Mouse (Mus musculus) ovary, postnatal 14 days (tissue): Measurements from ENCODE around the gene Slc47a2.
"Not testable (repeated sequence)": the region's sequence is repeated elsewhere in the genome, so short reads cannot be mapped to it uniquely, and the experiment has no call there.

Experiments used
- DNase-seq: peaks from one replicate; pipeline ENCODE4 v3.0.0; 2022; ENCODE audit warnings: low spot score

Slc47a2 gene

DNA sequence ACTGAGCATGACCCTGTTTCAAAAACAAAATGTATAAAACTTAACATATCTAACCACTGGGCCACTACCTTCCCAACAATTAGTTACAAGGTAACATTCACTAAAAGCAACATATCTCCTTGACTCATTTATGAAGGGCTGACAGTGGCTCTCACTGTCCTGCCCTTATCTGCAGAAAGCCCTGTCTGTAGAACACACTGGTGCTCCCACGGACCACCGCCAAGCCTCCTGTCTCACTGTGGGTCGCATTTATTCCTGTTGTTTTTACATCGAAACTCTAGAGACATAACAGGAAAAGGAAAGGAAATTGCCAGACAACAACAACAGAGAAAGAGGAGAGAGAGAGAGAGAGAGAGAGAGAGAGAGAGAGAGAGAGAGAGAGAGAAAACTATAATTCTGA is 1.4 kb downstream of the Slc47a2 start:
- DNase-seq: no peak

DNA sequence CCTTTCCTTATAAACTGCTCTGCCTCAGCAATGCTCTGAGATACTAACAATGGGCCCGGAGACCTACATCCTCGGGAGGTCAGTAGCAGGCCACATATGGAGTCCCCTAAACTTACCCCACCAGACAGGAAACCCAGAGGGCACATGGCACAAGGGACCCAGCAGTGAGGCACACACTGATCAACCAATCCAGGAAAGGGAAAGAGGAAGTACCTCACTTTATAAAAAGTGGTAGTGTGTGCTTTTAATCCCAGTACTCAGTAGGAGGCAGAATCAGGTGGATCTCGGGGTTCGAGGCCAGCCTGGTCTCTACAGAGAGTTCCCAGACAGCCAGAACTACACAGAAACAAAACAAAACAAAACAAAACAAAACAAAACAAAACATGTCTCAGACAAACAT is 2.3 kb downstream of the Slc47a2 start:
- no peak for DNase-seq

DNA sequence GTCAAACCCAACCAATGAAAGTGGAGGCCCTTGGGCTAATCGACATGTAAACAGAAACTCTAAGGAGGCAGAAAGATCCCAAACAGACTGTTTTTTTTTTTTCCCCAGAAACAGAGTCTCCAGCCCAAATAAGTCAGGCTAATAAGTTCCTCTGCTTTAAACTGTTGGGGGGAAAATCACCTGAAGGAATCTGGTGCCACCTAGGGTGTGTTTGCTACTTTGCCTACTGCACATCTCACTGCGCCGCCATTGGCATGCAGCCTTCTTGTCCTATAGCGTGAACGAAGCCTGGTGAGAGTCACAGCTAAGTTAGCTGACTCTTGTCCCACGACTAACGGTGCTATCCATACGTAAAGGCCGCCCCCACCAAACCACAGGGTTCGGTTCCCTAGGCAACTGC is 5.1 kb downstream of the Slc47a2 start:
- DNase-seq: no peak

DNA sequence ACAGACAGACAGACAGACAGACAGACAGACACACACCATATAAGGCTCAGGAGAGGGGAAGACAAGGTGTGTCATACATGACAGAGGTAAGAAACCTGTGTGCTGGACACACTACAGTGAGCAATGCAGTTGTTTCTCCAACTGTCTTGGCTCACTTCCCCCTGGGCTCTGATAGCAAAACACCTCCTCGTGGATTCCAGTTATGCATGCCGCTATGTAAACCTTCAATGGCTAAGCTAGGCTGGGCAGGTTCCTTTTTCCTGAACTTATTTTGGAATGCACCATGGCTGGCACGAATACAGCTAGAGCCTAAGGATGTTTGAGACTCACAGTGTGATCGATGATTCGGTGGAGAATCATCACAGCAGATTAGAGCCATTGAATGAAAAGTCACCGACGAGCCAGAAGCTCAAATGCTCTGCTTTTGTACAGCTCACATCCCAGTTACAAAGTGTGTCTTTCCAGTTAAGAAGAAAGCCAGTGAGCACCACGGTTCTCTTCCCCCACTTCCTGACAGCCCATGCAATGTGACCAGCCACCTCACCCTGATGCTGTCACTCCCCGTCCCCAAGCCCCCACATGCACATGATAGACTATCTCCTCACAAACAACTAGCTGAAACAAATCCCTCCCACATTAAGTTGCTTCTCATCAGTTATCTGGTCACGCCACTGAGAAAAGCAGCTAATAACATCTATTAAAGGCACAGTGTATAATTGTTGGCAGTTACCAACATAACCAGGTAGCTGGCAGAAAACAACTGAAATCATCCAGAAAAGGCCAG is 21.6 kb downstream of the Slc47a2 start:
- DNase-seq: no peak

DNA sequence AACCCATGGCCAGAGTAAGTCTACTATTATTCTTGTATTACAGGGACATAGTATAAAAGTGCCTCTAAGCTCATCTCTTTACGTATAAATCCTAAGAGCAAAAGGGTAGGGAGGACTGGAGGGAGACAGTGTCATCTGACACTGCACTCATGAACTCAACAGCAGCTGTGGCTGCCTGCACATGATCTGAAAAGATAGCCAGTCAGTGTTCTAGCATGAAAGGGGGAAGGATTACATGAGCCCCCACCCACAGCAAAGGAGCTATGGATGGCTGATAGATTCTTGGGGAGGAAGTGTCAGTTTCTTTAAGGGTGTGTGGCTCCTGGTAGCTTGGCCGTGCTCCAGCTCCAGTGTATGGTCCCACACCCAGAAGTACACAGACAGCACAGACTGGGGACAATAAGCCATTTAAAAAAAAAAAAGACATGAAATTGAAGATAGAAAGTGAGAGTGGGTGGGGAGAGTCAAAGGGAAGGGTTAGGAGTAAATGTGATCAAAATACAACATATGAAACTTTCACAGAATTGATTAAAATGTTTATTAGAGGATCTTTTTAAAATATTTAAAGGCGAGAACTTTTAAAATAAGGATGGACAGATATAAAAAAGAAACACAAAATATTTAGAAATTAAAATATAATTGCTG is 22.6 kb downstream of the Slc47a2 start:
- DNase-seq: no peak

DNA sequence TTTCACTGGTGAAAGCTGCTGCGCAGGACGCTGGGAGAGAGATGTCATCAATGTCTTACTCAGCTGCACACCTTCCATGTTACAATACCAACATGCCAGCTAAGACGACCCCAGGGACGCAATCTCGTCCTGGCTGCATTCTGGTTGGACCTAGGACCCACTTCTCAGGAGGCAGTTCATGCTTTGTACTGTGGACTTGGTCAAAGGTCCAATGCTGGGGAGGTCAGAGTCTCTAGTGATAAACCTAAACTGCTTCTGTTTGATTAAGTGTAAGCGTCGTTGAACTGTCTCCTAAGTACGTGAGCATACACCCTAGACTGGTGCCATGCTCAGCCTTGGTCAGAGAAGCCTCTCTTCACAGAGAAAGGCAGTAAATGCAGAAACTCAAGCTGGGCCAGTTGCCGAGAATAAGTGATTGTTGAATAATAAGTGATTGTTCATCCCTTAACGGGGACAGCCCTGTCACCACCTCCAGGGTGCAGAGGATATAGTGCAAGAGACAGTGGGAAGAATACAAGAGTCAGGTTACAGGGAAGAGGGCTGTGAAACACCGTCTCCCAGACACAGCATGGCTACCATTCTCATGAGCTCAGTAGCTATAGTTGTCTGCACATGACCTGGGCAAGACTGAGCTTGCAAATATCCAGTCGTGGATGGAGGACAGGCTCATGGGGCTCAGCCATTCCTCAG is 23.3 kb downstream of the Slc47a2 start:
- DNase-seq: no peak

DNA sequence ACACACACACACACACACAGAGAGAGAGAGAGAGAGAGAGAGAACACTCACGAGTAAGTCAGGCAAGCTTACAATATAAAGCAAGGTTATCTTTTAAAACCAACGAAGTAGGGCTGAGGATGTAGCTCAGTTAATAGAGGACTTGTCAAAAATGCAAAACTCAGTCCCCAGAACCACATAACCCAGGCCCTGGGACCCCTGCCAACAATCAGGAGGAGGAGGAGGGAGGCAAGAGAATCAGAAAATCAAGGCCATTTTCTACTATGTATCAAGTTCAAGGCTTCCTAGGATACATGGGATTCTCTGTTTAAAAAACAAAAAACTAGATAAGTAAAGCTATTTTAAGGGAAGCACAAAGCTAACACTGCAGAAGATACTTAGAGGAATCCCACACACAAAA is 25.8 kb downstream of the Slc47a2 start:
- no peak for DNase-seq

DNA sequence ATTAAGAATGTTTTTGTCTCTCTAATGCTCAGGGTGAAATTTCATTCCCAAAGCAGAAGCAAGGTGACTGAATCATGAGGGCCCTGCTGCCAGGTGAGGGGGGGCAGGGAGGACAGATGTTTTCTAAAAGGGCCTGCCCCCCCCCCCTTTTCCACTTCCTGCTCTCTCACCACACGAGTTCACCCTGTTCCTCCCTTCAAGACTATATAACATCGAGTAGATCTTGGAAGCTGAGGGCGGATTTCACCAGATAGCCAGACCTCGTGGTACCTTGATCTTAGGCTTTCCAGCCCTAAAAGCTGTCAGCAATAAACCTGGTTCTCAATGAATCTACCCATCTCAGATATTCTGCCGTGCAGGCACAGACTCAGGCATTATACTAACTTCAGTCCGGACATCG is 32.3 kb downstream of the Slc47a2 start:
- DNase-seq: no peak

DNA sequence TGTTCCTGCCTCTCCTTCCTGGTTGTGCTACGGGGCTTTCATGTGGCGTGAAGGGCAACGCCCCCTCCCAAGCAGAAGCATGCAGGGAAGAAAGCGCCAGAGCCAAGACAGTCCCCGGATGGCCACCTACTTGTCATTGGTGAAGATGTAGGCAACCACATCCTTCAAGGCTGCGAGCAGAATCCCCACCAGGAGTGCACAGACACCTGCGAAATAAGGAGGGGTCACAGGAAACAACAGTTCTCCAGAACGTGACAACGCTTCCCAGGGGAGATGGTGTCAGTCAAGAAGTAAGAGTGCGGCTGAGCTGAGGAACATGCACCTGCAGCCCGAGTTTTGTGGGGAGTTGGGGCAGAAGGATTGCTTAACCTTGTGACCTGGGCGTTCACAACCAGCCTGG is 32.8 kb downstream of the Slc47a2 start:
- DNase-seq: no peak

DNA sequence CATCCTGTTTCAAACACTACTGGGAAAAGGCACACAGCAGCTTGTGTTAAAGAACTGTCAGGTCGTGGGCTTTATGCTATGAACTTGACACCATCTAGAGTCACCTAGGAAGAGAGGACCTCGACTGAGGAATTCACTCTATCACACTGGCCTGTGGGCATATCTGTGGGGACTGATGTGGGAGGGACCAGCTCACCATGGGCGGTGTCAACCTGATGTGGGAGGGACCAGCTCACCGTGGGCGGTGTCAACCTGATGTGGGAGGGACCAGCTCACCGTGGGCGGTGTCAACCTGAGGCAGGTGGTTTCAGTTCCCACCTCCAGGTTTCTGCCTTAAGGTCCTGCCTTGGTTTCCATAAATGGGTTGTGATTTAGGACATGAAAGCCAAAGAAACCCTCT is 34.9 kb downstream of the Slc47a2 start:
- DNase-seq: no peak

DNA sequence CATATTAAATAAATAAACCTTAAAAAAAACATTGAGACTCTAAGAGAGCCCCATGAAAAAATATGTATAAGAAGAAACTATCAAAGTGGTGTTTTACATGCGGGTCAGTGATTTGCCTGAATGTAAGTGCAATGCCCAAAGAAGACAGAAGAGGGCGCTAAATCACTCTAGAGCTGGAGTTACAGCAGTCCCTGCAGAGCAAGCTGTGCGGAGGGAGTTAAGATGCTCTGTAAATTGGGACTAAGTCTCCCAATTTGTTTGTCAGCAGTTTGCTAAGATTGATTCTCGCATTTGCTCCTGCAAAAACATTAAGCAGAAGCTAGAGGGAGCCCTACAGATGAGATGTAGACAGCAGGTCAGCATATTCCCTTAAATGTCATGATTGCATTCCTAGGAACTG is 37.3 kb downstream of the Slc47a2 start:
- no peak for DNase-seq

DNA sequence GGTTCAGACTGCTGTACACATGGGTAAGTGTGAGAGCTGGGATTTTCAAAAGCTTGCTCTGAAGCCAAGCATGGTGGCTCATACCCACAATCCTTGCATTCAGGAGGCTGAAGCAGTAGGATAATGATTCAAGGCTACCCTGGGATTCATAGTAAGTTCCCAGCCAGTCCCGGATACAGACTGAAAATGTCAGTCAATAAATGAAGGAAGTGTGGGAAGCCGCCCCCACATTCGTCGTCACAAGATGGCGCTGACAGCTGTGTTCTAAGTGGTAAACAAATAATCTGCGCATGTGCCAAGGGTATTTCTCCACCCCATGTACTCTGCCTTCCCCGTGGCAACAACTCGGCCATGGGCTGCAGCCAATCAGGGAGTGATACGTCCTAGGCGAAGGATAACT is 38.1 kb downstream of the Slc47a2 start:
- DNase-seq: not testable (repeated sequence)

DNA sequence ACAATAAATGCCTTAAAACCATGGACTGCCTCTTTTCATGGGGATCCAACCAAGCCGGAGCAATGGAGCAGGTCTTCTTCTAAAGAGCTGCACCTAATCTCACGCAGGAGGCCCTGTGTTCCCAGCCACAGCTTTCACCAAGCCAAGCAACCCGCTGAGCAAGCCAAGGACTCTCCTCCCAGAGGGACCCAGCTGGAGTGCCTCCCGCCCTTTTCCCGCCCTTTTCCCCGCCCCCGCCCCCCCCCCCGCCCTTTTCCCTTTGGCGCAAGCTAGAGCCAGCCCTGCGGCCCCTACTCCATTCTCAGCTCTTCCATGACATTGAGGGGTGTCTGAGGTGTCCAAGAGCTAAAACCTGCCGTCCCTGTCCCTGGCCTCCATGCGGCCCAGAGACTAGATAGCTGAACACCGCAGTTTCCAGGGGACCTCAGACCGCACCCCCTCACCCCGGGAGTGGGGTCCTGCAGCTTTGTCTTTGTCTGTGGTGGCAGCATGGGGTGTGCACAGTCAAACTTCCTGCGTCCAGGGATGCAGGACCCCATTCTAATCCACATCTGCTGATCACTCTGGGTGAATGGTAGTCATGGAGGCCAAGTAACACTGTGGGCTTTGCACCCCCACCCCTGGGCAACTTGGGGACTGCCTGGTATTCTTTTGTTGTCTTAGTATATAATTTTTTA is 41.8 kb downstream of the Slc47a2 start:
- no peak for DNase-seq

DNA sequence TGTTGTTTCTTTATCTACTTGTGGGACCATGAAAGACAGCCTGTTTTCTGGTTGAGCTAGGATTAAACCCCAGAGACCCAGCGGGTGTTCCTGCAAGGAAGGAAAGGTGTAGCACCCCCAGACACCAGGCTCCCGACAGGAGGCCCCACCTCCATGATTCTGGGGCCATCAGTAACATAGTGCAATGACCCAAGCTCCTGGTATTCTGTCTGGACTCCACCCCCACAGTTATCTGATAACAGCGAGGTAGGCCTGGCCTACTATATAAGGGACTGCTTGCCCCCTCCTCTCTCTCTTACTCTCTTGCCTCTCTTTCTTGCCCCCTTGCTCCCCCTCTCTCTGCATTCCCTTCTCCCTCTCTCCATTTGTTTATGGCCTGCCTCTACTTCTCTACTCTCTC is 42.5 kb downstream of the Slc47a2 start:
- DNase-seq: no peak

DNA sequence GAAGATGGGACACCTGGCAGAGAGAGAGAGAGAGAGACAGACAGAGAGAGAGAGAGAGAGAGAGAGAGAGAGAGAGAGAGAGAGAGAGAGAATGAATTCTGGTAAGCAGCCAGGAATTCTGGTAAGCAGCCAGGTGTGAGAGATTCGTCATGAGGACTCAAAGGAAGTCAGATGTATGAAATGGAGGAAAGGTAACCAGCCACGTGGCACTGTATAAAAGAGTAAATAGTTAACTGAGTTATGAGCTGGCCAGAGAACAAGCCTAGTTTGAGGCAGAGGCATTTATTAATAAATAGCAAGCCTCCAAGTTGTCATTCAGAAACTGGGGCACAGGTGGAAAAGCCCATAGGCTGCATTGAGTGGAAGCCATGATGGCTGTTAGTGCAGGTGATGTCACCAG is 44.8 kb downstream of the Slc47a2 start:
- DNase-seq: no peak

DNA sequence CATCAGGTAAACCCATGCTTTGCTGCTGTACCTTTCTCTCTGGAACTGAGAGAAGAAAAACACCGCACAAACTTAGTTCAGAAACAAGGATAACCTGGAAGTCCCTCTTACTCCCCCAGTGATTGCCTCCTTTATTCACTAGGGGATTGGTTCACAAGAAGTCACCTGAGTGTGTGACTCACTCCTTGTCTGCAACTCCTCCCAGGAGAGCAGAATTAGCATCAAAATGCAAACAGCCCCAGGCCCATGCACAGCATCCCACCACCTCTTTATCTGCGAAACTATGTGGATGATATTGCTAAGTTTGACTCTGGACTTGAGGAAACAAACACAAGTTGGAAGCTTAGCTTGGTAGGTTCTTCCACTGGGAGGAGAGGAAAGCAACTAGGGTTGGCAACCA is 45.3 kb downstream of the Slc47a2 start:
- DNase-seq: no peak

DNA sequence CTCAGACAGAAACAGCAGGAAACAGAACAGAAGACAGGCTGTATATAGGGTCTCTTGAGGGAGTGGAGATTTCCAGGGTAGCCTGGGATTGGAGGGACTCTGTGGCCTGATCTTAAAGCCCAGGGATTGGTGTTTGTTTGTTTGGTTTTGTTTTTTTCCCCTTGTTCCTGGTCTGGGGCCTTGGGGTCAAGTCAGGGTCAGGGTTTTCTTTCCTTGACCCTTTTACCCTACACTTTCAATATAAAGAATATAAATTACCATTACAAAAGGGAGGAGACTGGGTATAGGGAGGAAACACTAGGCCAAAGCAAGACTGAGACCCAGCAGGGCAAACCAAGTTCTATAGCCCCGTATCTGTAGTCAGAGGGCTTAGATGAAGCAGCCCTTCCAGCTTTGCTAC is 46.1 kb downstream of the Slc47a2 start:
- DNase-seq: no peak

DNA sequence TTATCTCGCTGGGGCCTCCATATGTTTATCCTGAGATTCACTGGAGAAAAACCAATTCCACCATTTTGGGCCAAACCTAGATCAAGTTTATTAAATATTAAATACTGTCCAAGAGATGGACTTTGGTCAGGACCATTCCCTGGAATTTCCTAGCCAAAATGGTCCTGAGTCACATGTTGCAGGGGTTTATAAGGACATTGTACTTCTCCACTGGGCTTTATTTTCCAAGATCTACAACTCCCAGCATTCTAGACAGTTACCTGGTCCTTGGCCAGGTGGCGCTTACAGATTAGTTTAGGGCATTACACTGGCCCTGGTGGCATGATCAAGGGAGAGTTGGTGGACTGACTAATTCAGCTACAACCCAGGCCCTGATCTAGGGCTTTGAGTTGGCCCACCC is 47.1 kb downstream of the Slc47a2 start:
- DNase-seq: no peak

DNA sequence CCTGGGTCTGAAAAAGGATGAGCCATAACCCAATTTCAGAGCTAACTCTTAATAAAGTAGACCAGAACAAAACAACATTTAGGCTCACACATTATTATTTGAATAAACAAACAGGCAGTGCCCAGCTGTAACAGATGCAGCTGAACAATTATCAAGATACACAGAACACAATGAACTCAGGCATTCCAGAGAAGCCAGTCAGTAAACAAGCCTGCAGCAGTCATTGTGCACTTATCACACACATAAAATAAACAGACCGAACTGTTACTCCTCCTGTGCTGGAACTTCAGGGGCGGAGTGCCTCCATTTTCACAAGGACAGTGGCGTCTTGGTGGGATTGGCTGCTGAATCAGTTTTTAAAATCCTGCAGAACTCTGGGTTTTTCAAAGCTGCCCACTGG is 48.2 kb downstream of the Slc47a2 start:
- no peak for DNase-seq

DNA sequence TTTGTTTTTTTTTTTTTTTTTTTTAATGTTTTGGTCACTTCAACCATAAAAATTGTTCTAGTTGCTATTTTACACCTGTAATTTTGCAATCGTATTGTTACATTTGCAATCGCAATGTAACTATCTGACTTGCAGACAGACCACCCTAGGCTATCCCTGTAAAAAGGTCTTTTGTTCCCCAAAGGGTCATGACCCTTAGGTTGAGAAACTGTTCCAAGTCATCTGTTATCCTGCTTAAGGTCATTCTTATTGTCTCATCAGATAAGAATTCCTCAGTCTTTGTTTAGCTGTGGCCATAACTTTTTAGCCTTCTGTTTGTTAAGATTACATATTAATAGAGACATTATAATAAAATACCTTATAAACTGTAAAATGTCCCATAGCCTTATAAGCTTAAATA is 49.4 kb downstream of the Slc47a2 start:
- no peak for DNase-seq

DNA sequence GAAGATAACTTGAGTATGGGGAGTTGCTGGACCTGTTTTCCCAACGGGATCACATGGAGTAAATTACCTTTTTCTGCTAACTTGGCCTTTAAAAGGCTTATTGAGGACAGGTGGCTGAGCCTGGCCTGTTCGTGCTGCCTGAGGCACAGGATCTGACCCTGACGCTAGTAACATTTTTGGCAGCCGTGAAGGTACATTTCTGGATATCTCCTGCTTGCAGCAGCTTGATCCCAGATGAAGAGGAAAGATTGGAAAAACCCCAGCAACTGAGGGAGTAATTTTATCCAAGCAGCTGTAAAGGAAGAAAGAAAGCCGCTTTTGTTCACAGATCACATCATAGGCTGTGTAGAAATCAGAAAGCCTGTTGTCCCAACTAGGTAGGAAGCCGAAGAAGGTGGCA is 58.3 kb downstream of the Slc47a2 start:
- DNase-seq: no peak

DNA sequence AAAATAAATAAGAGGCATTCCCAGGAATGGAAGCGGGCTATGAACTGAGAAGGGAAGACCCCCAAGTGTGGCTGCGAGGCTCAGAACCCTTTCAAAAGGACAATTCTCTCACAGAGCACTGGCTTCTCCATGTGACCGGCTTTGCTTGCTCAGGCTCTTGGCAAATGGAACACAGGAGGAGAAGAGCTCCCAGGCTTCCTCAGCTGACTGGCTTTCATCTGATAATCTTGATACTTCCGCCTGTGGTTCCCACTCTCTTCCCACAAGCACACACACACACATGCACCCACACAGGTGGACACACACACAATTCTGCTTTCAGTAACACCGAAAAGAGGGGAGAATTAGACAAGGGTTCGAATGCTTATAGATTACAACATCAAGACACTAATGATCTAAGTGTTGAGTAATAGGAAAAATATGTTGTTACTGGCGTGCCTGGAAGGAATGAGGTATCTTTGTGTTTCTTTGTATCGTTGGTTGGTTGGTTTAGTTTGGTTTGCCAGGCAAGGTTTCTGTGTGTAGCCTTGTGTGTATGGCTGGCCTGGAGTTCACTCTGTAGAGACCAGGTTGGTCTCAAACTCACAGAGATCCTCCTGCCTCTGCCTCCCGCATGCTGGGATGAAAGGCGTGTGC is 59.1 kb downstream of the Slc47a2 start:
- no peak for DNase-seq
